Mouse (Mus musculus): ENCODE measurements around the gene Htr1d. TPM values are rescaled to one million over a fixed set of nuclear protein-coding genes. Genes with fewer than 3 reads are reported as not detected.

Htr1d gene
- total and polyA plus RNA-seq, 3 experiments = 0.05 TPM; not detected in 2

DNA sequence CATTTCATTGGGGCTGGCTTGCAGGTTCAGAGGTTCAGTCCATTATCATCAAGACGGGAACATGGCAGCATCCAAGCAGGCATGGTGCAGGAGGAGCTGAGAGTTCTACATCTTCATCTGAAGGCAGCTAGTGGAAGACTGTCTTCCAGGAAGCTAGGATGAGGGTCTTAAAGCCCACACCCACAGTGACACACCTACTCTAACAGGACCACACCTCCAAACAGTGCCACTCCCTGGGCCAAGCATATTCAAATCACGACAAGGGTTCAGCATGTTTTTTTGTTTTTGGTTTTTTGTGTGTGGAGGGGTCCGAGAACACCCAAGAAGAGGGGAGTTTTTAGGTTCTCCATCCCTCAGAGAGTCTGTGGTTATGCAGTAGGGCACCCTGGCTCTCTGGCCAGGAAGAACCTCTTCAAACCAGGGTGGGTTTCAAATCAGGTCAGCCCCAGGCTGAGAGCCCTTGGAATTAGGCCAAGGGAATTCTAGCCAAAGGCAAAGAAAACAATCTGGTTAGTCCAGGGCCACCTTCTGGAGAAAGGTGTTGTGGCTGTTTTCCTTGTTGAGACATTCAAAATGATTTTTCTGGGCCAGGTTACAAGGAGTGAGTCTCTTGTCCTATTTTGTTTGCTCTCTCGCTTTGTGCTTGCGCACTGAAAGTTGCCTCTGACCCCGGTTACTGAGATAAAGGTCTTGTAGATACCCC lies 33.3 kb downstream of the Htr1d start:
- Histone ChIP-seq H3K9me3 (replicated peaks) (no peaks in the 10 kb centered on the region), H3K4me3 (ENCODE audit: low read depth, low read length) (no peak overlapping the region), H3K36me3 (replicated peaks) (no peaks in the 10 kb centered on the region), H3K27me3 (ENCODE audit: insufficient read depth, low read length) (peaks cover 1% of the 10 kb centered on the region; the same call in 1 of the 2 replicates), H3K4me1 (ENCODE audit: insufficient read depth, low read depth, low read length) (0 out of 2 replicates have a peak, but pooled peaks cover 3% of the 10 kb centered on the region)
- ATAC-seq (ENCODE audit: extremely low read depth, insufficient number of reproducible peaks, low FRiP score, poor library complexity, severe bottlenecking) = no peak
- TF ChIP-seq GATA2 (IDR thresholded peaks at IDR 0.05; ENCODE audit: borderline replicate concordance, low read depth, low read length) (no peak), GATA1 (IDR thresholded peaks at IDR 0.05; ENCODE audit: borderline replicate concordance, low read length) (no peak), TAL1 (conservative IDR thresholded peaks at IDR 0.05; ENCODE audit: low read depth, low read length) (no peak), CTCF (IDR thresholded peaks at IDR 0.05; ENCODE audit: low read depth, low read length) (no peak), POLR2AphosphoS5 (IDR thresholded peaks at IDR 0.05; ENCODE audit: insufficient replicate concordance, low read depth, low read length) (no peak)
- no peak for DNase-seq (ENCODE audit: low spot score)

DNA sequence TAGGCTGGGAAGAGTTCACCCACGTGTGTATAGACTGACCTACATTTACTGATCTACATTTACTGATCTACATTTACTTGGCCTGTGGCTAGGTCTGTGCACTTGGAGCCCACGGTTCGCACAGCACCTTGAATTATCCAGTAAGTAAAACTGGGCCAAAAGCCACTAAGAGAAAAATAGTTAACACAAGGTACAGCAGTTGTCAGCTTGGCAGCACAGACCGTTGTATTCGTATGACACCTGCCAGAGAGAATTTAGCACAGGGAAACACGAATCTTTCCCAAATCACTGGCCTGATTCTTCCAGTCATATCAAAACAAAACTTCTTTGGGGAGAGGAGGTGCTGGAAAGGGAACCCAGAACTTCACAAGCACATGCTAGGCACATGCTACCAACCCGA lies 35.0 kb downstream of the Htr1d start:
- no peaks in the 10 kb centered on the region for H3K9me3 ChIP-seq (replicated peaks)
- no peak overlapping the region for H3K4me3 ChIP-seq (ENCODE audit: low read depth, low read length)
- H3K27me3 ChIP-seq (ENCODE audit: insufficient read depth, low read length) = peaks cover 10% of the 10 kb centered on the region
- no peak for TF ChIP-seq POLR2AphosphoS5 (IDR thresholded peaks at IDR 0.05; ENCODE audit: insufficient replicate concordance, low read depth, low read length)
- no peak for TF ChIP-seq TAL1 (conservative IDR thresholded peaks at IDR 0.05; ENCODE audit: low read depth, low read length)
- TF ChIP-seq GATA1 (IDR thresholded peaks at IDR 0.05; ENCODE audit: borderline replicate concordance, low read length) = no peak
- no peak for TF ChIP-seq CTCF (IDR thresholded peaks at IDR 0.05; ENCODE audit: low read depth, low read length)
- TF ChIP-seq GATA2 (IDR thresholded peaks at IDR 0.05; ENCODE audit: borderline replicate concordance, low read depth, low read length) = no peak
- H3K4me1 ChIP-seq (ENCODE audit: insufficient read depth, low read depth, low read length) = no peaks in the 10 kb centered on the region
- no peaks in the 10 kb centered on the region for H3K36me3 ChIP-seq (replicated peaks)
- DNase-seq (ENCODE audit: low spot score) (no peak), ATAC-seq (ENCODE audit: extremely low read depth, insufficient number of reproducible peaks, low FRiP score, poor library complexity, severe bottlenecking) (no peak)

DNA sequence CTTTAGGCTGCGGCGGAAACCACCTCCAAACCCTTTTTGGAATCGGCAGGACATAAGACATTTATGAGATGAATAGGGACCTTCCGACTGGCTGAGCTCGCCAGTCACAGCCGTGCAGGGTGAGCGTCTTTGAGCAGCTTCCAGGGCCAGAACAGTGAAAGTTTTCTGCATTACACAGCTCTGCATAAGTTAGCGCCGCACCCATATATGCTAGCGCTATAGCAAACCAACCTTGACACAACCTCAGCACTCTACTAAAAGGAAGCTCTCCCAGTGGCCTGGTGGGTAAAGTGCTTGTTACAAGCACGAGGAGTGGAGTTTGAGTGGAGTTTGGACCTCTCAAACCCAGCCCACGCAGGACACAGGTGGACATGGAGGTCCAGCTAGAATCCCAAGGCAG lies 35.9 kb downstream of the Htr1d start:
- DNase-seq (ENCODE audit: low spot score) (no peak), ATAC-seq (ENCODE audit: extremely low read depth, insufficient number of reproducible peaks, low FRiP score, poor library complexity, severe bottlenecking) (no peak)
- Histone ChIP-seq H3K27me3 (ENCODE audit: insufficient read depth, low read length) (peaks cover 10% of the 10 kb centered on the region), H3K4me3 (ENCODE audit: low read depth, low read length) (no peak overlapping the region), H3K4me1 (ENCODE audit: insufficient read depth, low read depth, low read length) (no peaks in the 10 kb centered on the region), H3K9me3 (replicated peaks) (no peaks in the 10 kb centered on the region), H3K36me3 (replicated peaks) (no peaks in the 10 kb centered on the region)
- TF ChIP-seq POLR2AphosphoS5 (IDR thresholded peaks at IDR 0.05; ENCODE audit: insufficient replicate concordance, low read depth, low read length) (no peak), CTCF (IDR thresholded peaks at IDR 0.05; ENCODE audit: low read depth, low read length) (no peak), TAL1 (conservative IDR thresholded peaks at IDR 0.05; ENCODE audit: low read depth, low read length) (no peak), GATA1 (IDR thresholded peaks at IDR 0.05; ENCODE audit: borderline replicate concordance, low read length) (no peak), GATA2 (IDR thresholded peaks at IDR 0.05; ENCODE audit: borderline replicate concordance, low read depth, low read length) (no peak)

DNA sequence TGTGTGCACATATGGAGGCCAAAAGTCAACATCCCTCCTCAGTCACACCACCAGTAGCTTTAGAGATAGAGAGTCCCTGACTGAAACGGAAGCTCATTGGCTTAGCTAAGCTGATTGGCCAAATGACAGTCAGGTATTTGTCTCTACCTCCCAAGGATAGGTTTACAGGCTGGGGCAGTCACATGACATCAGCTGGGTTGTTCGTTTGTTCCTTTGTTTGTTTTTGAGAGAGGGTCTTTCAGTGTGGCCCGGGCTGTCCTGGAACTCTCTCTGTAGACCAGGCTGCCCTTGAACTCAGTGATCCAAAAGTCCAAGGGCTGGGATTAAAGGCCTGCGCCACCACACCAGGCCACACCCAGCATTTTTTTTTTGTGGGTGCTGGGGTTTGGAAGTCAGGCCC lies 37.9 kb downstream of the Htr1d start:
- no peak overlapping the region for H3K4me3 ChIP-seq (ENCODE audit: low read depth, low read length)
- H3K4me1 ChIP-seq (ENCODE audit: insufficient read depth, low read depth, low read length) = no peaks in the 10 kb centered on the region
- DNase-seq (ENCODE audit: low spot score) = no peak
- no peaks in the 10 kb centered on the region for H3K9me3 ChIP-seq (replicated peaks)
- no peaks in the 10 kb centered on the region for H3K36me3 ChIP-seq (replicated peaks)
- H3K27me3 ChIP-seq (ENCODE audit: insufficient read depth, low read length) = peaks cover 10% of the 10 kb centered on the region
- TF ChIP-seq CTCF (IDR thresholded peaks at IDR 0.05; ENCODE audit: low read depth, low read length) (no peak), TAL1 (conservative IDR thresholded peaks at IDR 0.05; ENCODE audit: low read depth, low read length) (no peak), GATA2 (IDR thresholded peaks at IDR 0.05; ENCODE audit: borderline replicate concordance, low read depth, low read length) (no peak), GATA1 (IDR thresholded peaks at IDR 0.05; ENCODE audit: borderline replicate concordance, low read length) (no peak), POLR2AphosphoS5 (IDR thresholded peaks at IDR 0.05; ENCODE audit: insufficient replicate concordance, low read depth, low read length) (no peak)
- no peak for ATAC-seq (ENCODE audit: extremely low read depth, insufficient number of reproducible peaks, low FRiP score, poor library complexity, severe bottlenecking)

DNA sequence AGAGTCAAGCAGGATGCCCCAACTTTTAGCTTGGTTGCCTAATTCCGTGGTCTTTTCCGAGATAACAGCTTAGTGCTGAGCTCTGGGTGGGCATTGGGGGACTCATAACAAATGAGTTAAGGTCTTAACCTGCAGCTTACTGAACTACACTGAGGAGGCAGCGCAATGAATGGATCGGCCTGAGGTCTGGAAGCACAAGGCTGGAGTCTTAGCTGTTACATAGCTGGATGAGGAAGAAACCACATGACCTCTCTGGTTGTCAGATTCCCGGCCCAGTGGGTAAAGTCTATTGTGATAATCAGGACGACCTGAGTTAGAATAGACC lies 38.4 kb downstream of the Htr1d start:
- Histone ChIP-seq H3K27me3 (ENCODE audit: insufficient read depth, low read length) (peaks cover 10% of the 10 kb centered on the region), H3K4me1 (ENCODE audit: insufficient read depth, low read depth, low read length) (no peaks in the 10 kb centered on the region), H3K9me3 (replicated peaks) (no peaks in the 10 kb centered on the region), H3K36me3 (replicated peaks) (no peaks in the 10 kb centered on the region), H3K4me3 (ENCODE audit: low read depth, low read length) (no peak overlapping the region)
- TF ChIP-seq TAL1 (conservative IDR thresholded peaks at IDR 0.05; ENCODE audit: low read depth, low read length) (no peak), GATA2 (IDR thresholded peaks at IDR 0.05; ENCODE audit: borderline replicate concordance, low read depth, low read length) (no peak), GATA1 (IDR thresholded peaks at IDR 0.05; ENCODE audit: borderline replicate concordance, low read length) (no peak), CTCF (IDR thresholded peaks at IDR 0.05; ENCODE audit: low read depth, low read length) (no peak), POLR2AphosphoS5 (IDR thresholded peaks at IDR 0.05; ENCODE audit: insufficient replicate concordance, low read depth, low read length) (no peak)
- ATAC-seq (ENCODE audit: extremely low read depth, insufficient number of reproducible peaks, low FRiP score, poor library complexity, severe bottlenecking) (no peak), DNase-seq (ENCODE audit: low spot score) (no peak)

DNA sequence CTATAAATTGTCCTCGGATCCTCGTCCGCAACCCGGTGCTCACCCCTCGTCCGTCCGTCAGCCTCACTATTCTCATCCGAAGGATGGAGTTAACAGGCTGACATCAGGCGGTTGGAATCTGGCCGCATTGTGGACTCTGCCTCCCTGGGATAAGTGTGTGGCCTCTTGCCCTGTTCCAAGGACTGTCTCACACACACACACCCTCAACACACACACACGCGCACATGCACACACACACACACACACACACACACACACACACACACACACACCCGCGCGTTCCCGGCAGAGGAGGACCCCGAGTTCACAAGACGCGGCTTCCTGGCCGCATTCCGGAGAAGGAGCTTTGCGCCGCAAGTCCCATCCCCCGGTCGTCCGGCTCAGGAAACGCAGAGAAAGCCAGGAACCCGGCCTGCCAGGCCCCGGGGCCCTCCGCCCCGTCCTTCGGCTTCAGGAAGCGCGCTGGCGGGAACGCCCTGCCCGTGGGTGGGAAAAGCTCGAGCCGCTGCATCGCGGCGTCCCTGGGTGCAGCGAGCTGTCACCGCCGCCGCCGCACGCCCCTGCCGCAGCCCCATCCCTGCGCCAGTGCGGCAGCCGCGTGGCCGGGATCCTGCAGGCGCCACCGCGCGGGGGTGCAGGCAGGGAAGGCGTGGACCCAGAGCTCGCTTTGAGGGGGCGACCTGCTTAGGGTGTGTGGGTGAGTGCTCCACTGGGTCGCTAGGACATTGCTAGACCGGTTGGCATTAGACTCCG lies 38.9 kb downstream of the Htr1d start, which contains the start of gene 6030445D17Rik:
Gene 6030445D17Rik (plus strand): TSS at position 165 of the 753 bp plus-strand sequence.
- H3K9me3 ChIP-seq (replicated peaks) = no peaks in the 10 kb centered on the region
- peaks cover 10% of the 10 kb centered on the region for H3K27me3 ChIP-seq (ENCODE audit: insufficient read depth, low read length)
- H3K4me1 ChIP-seq (ENCODE audit: insufficient read depth, low read depth, low read length) = no peaks in the 10 kb centered on the region
- DNase-seq (ENCODE audit: low spot score) (no peak), ATAC-seq (ENCODE audit: extremely low read depth, insufficient number of reproducible peaks, low FRiP score, poor library complexity, severe bottlenecking) (no peak)
- H3K36me3 ChIP-seq (replicated peaks) = no peaks in the 10 kb centered on the region
- H3K4me3 ChIP-seq (ENCODE audit: low read depth, low read length) = no peak within 1 kb of the TSS
- TF ChIP-seq GATA2 (IDR thresholded peaks at IDR 0.05; ENCODE audit: borderline replicate concordance, low read depth, low read length) = no peak
- no peak for TF ChIP-seq POLR2AphosphoS5 (IDR thresholded peaks at IDR 0.05; ENCODE audit: insufficient replicate concordance, low read depth, low read length)
- TF ChIP-seq GATA1 (IDR thresholded peaks at IDR 0.05; ENCODE audit: borderline replicate concordance, low read length) = no peak
- no peak for TF ChIP-seq TAL1 (conservative IDR thresholded peaks at IDR 0.05; ENCODE audit: low read depth, low read length)
- no peak for TF ChIP-seq CTCF (IDR thresholded peaks at IDR 0.05; ENCODE audit: low read depth, low read length)

Measured in G1E (cell line).